Mouse (Mus musculus) kidney, embryonic 16.5 days (tissue): ENCODE results near the gene Rnf115. TPM values are rescaled to one million over a fixed set of nuclear protein-coding genes. Genes with fewer than 3 reads are reported as not detected.

ENCODE experiments used
- ATAC-seq: fragments of 200-750 bp; cut with Nextera tagmentation; 2 replicates; pipeline ENCODE4 v1.8.0; 2017; ENCODE audit warnings: moderate TSS enrichment; ENCODE audit not compliant: low FRiP score, low TSS enrichment
- H3K27ac ChIP-seq: fragments of 300-500 bp; sonication (generic); 2 replicates; pipeline ENCODE4 v1.5.1; 2014; ENCODE audit warnings: low read length
- H3K27me3 ChIP-seq: fragments of 300-500 bp; sonication (generic); 2 replicates; pipeline ENCODE4 v1.6.1; 2014; ENCODE audit warnings: low read length, control low read depth, mixed read lengths; ENCODE audit not compliant: insufficient read depth
- H3K36me3 ChIP-seq: fragments of 300-500 bp; sonication (generic); 2 replicates; pipeline ENCODE4 v1.6.1; 2014; ENCODE audit warnings: low read length, control low read depth, mixed read lengths; ENCODE audit not compliant: insufficient read depth
- H3K4me1 ChIP-seq: fragments of 300-500 bp; sonication (generic); 2 replicates; pipeline ENCODE4 v1.6.1; 2014; ENCODE audit warnings: low read length, control low read depth, mixed read lengths; ENCODE audit not compliant: insufficient read depth
- H3K4me2 ChIP-seq: fragments of 300-500 bp; sonication (generic); replicated peaks from 2 replicates; pipeline ENCODE4 v1.6.1; 2014; ENCODE audit warnings: low read depth, low read length
- H3K4me3 ChIP-seq: fragments of 300-500 bp; sonication (generic); 2 replicates; pipeline ENCODE4 v1.5.1; 2014; ENCODE audit warnings: mild to moderate bottlenecking, low read length
- H3K9ac ChIP-seq: fragments of 300-500 bp; sonication (generic); replicated peaks from 2 replicates; pipeline ENCODE4 v1.6.1; 2014; ENCODE audit warnings: low read length
- H3K9me3 ChIP-seq: fragments of 300-500 bp; sonication (generic); 2 replicates; pipeline ENCODE4 v1.6.1; 2016; ENCODE audit warnings: low read length, control low read depth
- WGBS: fragments of 180-500 bp; shearing (Covaris S2); extraction: QIAGEN DNeasy Blood & Tissue Kit; methylation state at CpG from one replicate; pipeline ENCODE4 v1.1.7; 2014; 5-methylcytosine and 5-hydroxymethylcytosine counted together
- polyA plus RNA-seq: library from polyadenylated mRNA; unstranded; fragments of >200 nt; fragmentation: Nextera tagmentation; extraction: Ambion mirVana; gene quantifications from 2 replicates; pipeline ENCODE4 v1.2.1, GENCODE M21; 2015

Gene Rnf115
- polyA plus RNA-seq, 1 experiment from 2014 or later = 56.6 TPM

DNA sequence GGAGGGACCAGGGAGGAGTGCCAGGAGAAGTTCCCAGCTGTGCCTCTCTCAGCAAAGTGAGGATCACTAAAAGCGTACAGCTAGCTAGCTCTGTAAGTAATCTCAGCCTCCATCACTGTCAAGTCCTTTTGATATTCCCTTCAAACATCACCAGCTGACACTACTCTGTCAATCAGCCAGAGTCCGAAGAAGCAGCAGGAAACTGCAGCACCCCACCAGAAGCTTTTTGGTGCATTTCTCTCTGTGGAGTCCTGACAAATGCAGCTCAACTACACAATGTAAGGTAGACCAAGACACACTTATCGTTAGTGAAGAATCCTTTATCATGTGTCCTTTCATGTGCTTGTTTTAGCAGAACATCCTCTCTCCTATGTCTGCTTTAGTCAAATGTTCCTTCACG is 94.1 kb downstream of the Rnf115 start:
- Histone ChIP-seq H3K9me3 (no peaks in the 10 kb centered on the region; the same call in 1 of the 2 replicates), H3K4me3 (no peak overlapping the region), H3K27me3 (no peaks in the 10 kb centered on the region), H3K4me2 (no peak overlapping the region), H3K36me3 (no peaks in the 10 kb centered on the region), H3K27ac (no peak overlapping the region), H3K4me1 (peaks cover 4% of the 10 kb centered on the region), H3K9ac (no peak overlapping the region)
- ATAC-seq = no peak
- WGBS = 88% methylated on average over 4 of the region's 4 CpGs

- H3K4me2 ChIP-seq = no peak overlapping the region
- no peaks in the 10 kb centered on the region for H3K36me3 ChIP-seq
- H3K4me1 ChIP-seq = peaks cover 9% of the 10 kb centered on the region
- no peaks in the 10 kb centered on the region for H3K9me3 ChIP-seq
- H3K4me3 ChIP-seq = no peak overlapping the region
- H3K27ac ChIP-seq = no peak overlapping the region
- H3K9ac ChIP-seq = no peak overlapping the region
- no peaks in the 10 kb centered on the region for H3K27me3 ChIP-seq
- WGBS = 29% methylated on average over 3 of the region's 3 CpGs
- ATAC-seq = no peak
Measured at GRCm38 (mm10) chr3:96823701-96824100, 96.2 kb downstream of the Rnf115 start.

DNA sequence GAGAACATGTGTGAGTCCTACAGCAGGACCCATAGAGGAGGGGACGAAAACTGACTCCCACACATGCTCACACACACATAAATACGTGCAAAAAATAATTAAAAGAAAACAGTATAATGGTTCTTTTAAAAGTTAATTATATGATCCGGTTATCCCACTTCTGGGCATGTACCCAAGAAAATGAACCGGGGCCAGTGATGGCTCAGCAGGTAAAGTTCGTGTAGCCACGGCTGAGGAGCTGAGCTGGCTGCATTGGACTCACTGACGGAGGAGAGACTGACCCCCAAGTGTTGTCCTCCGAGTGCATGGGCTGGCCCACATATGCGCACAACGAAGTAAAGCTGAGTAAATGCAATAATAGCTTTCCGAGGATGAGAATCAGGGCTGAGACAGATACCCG is 97.2 kb downstream of the Rnf115 start:
- H3K27ac ChIP-seq = no peak overlapping the region
- no peak overlapping the region for H3K4me3 ChIP-seq
- no peaks in the 10 kb centered on the region for H3K36me3 ChIP-seq
- H3K4me2 ChIP-seq = no peak overlapping the region
- H3K9ac ChIP-seq = no peak overlapping the region
- H3K9me3 ChIP-seq = no peaks in the 10 kb centered on the region
- no peaks in the 10 kb centered on the region for H3K27me3 ChIP-seq
- no peak for ATAC-seq
- peaks cover 9% of the 10 kb centered on the region for H3K4me1 ChIP-seq
- 79% methylated on average over 12 of the region's 12 CpGs for WGBS

DNA sequence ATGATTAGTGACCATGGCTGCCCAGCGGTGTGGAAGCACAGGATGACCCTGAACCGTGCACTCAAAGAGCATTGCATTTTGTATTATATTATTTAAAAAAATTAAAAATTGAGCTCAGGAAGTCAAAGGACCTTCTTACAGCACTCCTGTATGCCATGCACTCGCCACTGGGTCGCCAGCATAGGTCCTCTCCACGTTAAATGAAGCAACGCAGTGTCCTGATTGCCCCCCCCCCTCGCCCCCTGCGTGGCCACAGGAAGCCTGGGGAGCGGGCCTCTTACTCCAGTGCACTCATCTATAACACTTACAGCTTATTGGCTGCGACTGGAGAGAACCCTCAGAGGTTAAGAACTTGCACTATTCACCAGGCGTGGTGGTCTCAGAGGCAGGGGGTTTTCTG is 97.8 kb downstream of the Rnf115 start:
- Histone ChIP-seq H3K4me3 (no peak overlapping the region), H3K4me1 (peaks cover 9% of the 10 kb centered on the region), H3K36me3 (no peaks in the 10 kb centered on the region), H3K27me3 (no peaks in the 10 kb centered on the region), H3K9me3 (no peaks in the 10 kb centered on the region), H3K27ac (no peak overlapping the region), H3K4me2 (no peak overlapping the region), H3K9ac (no peak overlapping the region)
- ATAC-seq = no peak
- 31% methylated on average over 11 of the region's 11 CpGs for WGBS

- peak overlapping the region; percentile 48 for H3K27ac ChIP-seq
- no peak overlapping the region for H3K9ac ChIP-seq
- H3K4me1 ChIP-seq = peaks cover 9% of the 10 kb centered on the region
- no peak overlapping the region for H3K4me3 ChIP-seq
- ATAC-seq = no peak
- H3K9me3 ChIP-seq = no peaks in the 10 kb centered on the region
- H3K27me3 ChIP-seq = no peaks in the 10 kb centered on the region
- H3K4me2 ChIP-seq = no peak overlapping the region
- no peaks in the 10 kb centered on the region for H3K36me3 ChIP-seq
- 48% methylated on average over 15 of the region's 15 CpGs for WGBS
Measured at GRCm38 (mm10) chr3:96828308-96828864, 100.9 kb downstream of the Rnf115 start.

DNA sequence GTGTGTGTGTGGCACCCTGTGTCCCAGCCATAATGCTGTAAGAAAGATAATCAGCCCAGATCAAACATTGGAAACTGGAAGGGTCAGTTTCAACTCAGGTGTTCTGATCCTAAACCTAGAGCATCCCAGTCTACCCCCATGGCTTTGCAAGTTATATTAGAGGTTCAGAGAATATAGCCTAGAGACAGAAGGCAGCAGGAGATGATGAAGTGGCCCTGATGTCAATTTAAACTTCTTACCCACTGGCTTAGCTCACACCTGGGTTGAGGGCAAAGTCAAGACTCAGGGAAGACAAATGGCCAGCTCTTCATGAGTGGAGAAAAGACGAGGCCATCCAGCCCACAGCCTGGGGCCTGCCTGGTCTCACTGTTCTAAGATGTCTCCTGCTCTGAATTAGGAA is 101.5 kb downstream of the Rnf115 start, which contains the start of the genes Pdzk1 and Cd160:
TSS of gene Pdzk1 (plus strand) at position 301 of the 400 bp plus-strand sequence.
TSS of gene Cd160 (minus strand) at position 368 of the 400 bp plus-strand sequence.
- Histone ChIP-seq H3K4me1 (peaks cover 6% of the 10 kb centered on the region), H3K27me3 (no peaks in the 10 kb centered on the region), H3K9me3 (no peaks in the 10 kb centered on the region), H3K9ac (peak within 1 kb of the TSS; percentile 49; the same call in 1 of the 2 replicates), H3K4me3 (peak within 1 kb of the TSS; percentile 28), H3K36me3 (no peaks in the 10 kb centered on the region), H3K27ac (peak within 1 kb of the TSS; percentile 48), H3K4me2 (no peak within 1 kb of the TSS)
- ATAC-seq = no peak
- WGBS = 75% methylated on average over 1 of the region's 1 CpGs

DNA sequence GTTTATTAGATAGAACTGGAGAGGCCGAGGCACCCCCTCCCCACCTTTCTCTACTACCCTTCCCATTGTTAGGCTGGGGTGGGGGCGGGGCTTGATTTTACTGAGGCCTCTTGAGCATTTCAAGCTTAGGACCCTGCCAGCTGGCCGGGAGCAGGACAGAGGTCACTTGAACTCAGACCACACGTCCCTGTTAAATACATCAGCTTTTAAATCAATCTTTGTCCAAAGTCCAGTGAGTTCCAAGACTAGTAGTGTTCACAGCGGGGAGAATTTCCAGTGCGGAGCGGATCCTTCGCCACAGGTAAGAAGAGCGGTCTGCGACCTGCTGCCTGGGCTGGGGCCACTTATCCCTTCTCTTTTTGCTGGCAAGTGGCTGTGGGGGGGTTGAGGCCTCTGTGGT is 102.4 kb downstream of the Rnf115 start:
- peak overlapping the region; percentile 14; the same call in 1 of the 2 replicates for H3K27ac ChIP-seq
- WGBS = 63% methylated on average over 10 of the region's 10 CpGs
- no peak overlapping the region for H3K4me2 ChIP-seq

DNA sequence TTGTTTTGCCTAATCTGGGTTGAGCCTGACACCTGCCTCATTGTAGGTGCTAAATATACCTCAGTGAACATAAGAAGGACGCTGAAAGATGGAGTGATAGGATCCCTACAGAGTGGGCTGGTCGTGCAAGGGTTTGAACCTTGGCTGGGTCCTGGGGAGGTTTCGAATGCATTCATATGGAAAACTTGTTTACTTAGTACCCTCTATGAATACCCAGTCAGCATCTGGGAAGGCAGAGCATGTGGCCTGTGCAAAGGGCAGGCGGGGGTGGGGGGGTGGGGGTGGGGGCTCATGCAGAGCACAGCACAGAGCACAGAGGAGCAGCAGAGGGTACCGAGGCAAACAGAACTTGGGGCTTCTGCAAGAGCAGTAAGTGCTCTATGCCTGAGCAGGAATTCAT is 105.5 kb downstream of the Rnf115 start:
- H3K27me3 ChIP-seq = no peaks in the 10 kb centered on the region
- 42% methylated on average over 5 of the region's 5 CpGs for WGBS
- ATAC-seq = peak; percentile 69
- 0 out of 2 replicates have a peak overlapping the region, but pooled peaks have one; percentile 24 for H3K9ac ChIP-seq
- no peaks in the 10 kb centered on the region for H3K36me3 ChIP-seq
- peaks cover 32% of the 10 kb centered on the region for H3K4me1 ChIP-seq
- no peak overlapping the region; the same call in 1 of the 2 replicates for H3K4me2 ChIP-seq
- no peaks in the 10 kb centered on the region for H3K9me3 ChIP-seq
- peak overlapping the region; percentile 48; the same call in 1 of the 2 replicates for H3K27ac ChIP-seq
- 0 out of 2 replicates have a peak overlapping the region, but pooled peaks have one; percentile 7 for H3K4me3 ChIP-seq

More for the DNA sequence above, 102.4 kb downstream of the Rnf115 start:
- peak overlapping the region; percentile 28 for H3K4me3 ChIP-seq
- no peaks in the 10 kb centered on the region for H3K9me3 ChIP-seq
- H3K36me3 ChIP-seq = no peaks in the 10 kb centered on the region
- peak overlapping the region; percentile 49; the same call in 1 of the 2 replicates for H3K9ac ChIP-seq
- peak; percentile 68 for ATAC-seq
- peaks cover 12% of the 10 kb centered on the region for H3K4me1 ChIP-seq
- no peaks in the 10 kb centered on the region for H3K27me3 ChIP-seq

- no peak for ATAC-seq
- H3K9ac ChIP-seq = peak overlapping the region; percentile 20; the same call in 1 of the 2 replicates
- H3K27me3 ChIP-seq = no peaks in the 10 kb centered on the region
- H3K4me3 ChIP-seq = peak overlapping the region; percentile 14
- peak overlapping the region; percentile 22 for H3K4me2 ChIP-seq
- H3K9me3 ChIP-seq = no peaks in the 10 kb centered on the region
- H3K27ac ChIP-seq = peak overlapping the region; percentile 74
- no peaks in the 10 kb centered on the region for H3K36me3 ChIP-seq
- H3K4me1 ChIP-seq = peaks cover 35% of the 10 kb centered on the region
- 38% methylated on average over 7 of the region's 7 CpGs for WGBS
Measured at GRCm38 (mm10) chr3:96834587-96835348, 107.3 kb downstream of the Rnf115 start.

- H3K27me3 ChIP-seq = no peaks in the 10 kb centered on the region
Measured at GRCm38 (mm10) chr3:96836414-96836813, 109.0 kb downstream of the Rnf115 start.

More at GRCm38 (mm10) chr3:96836414-96836813, 109.0 kb downstream of the Rnf115 start:
- no peak overlapping the region for H3K4me2 ChIP-seq
- peaks cover 35% of the 10 kb centered on the region for H3K4me1 ChIP-seq
- no peak for ATAC-seq
- 49% methylated on average over 2 of the region's 2 CpGs for WGBS
- H3K9me3 ChIP-seq = no peaks in the 10 kb centered on the region
- H3K4me3 ChIP-seq = no peak overlapping the region
- no peak overlapping the region for H3K9ac ChIP-seq
- H3K36me3 ChIP-seq = no peaks in the 10 kb centered on the region
- H3K27ac ChIP-seq = peak overlapping the region; percentile 16; the same call in 1 of the 2 replicates
